Mouse (Mus musculus) cerebellum, adult 2 months (tissue): ENCODE results near the gene Cdx2. TPM values are rescaled to one million over a fixed set of nuclear protein-coding genes. Genes with fewer than 3 reads are reported as not detected.

Source experiments
- DNase-seq, 2 experiments: peaks; one replicate each; pipeline ENCODE4 v3.0.0; 2021
- H3K27ac ChIP-seq: fragments of 200-500 bp; 2 replicates; pipeline ENCODE4 v1.5.1; 2012; ENCODE audit warnings: low read length, control low read depth, inconsistent platforms; ENCODE audit not compliant: insufficient read depth
- H3K27me3 ChIP-seq: fragments of 200-500 bp; 2 replicates; pipeline ENCODE4 v1.6.1; 2012; ENCODE audit warnings: inconsistent platforms, mild to moderate bottlenecking, low read length, moderate library complexity; ENCODE audit not compliant: control insufficient read depth, insufficient read depth
- H3K4me1 ChIP-seq: fragments of 200-500 bp; 2 replicates; pipeline ENCODE4 v1.6.1; 2011; ENCODE audit warnings: low read length; ENCODE audit not compliant: control insufficient read depth, insufficient read depth
- H3K4me3 ChIP-seq: fragments of 200-500 bp; replicated peaks from 2 replicates; pipeline ENCODE3; 2011; ENCODE audit warnings: mild to moderate bottlenecking, low read depth, low read length, control low read depth; ENCODE audit not compliant: insufficient read depth
- CTCF ChIP-seq: fragments of 200-500 bp; IDR thresholded peaks from 2 replicates; pipeline ENCODE4 v1.5.1; 2011; ENCODE audit warnings: low read depth, mild to moderate bottlenecking, control low read depth, low read length, moderate library complexity, borderline replicate concordance; ENCODE audit not compliant: insufficient read depth
- POLR2A ChIP-seq: fragments of 200-500 bp; IDR thresholded peaks from 2 replicates; pipeline ENCODE4 v1.6.1; 2011; ENCODE audit warnings: low read length, control low read depth, borderline replicate concordance; ENCODE audit not compliant: insufficient read depth
- WGBS: fragments of 180-500 bp; shearing (Covaris S2); methylation state at CpG from one replicate; pipeline ENCODE4 v1.1.7; 2018; 5-methylcytosine and 5-hydroxymethylcytosine counted together
- polyA plus RNA-seq: library from polyadenylated mRNA; depleted of rRNA; stranded (reverse); fragments of >200 nt; gene quantifications from 2 replicates; pipeline ENCODE4 v1.2.3, GENCODE M21; 2012

Cdx2 gene
- polyA plus RNA-seq, 1 experiment: not detected

DNA sequence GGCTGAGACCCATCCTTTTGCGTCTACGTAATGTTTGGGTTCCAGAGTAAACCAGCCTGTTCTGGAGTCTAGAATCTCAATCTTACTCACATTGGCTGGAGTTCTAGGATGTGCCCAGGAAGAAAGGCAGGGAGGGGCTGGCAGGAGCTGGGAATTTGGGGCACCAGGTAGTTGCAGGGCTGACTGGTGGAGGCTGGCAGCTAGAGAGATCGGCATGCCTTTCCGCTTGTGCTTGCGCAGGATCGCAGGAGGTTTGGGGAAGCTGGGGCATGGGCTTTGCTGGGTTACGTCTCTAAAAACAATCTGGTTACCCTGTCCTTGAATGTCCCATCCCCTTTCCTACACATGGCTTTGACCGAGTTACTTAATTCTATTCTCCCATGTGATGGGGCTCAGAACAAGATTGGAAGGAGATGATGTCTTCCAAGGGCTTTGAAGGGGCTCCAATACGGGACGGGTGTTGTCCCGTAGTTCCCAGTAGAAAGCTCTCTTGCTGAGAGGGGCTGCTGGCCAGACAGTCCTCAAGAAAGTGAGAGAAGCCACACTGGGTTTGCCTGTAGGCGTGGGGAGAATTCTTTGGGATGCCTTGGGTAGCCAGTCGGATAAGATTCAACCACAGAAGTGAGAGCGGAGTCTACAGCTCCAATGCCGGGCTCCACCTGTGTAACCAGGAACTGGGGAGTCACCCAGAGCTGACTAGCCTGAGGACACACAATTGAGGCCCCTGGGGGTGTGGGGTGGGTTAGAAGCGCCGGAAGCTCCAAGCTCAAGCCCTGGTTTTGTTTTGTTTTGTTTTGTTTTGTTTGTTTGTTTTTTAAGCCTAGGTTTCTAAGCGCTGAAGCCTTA, 30.1 kb downstream of the Cdx2 start:
- Histone ChIP-seq H3K27ac (no peak overlapping the region), H3K27me3 (peaks cover 1% of the 10 kb centered on the region; the same call in 1 of the 2 replicates), H3K4me1 (no peaks in the 10 kb centered on the region), H3K4me3 (no peak overlapping the region)
- DNase-seq: no peak
- WGBS: 2% methylated on average over 18 of the region's 18 CpGs
- TF ChIP-seq CTCF (no peak), POLR2A (no peak)

DNA sequence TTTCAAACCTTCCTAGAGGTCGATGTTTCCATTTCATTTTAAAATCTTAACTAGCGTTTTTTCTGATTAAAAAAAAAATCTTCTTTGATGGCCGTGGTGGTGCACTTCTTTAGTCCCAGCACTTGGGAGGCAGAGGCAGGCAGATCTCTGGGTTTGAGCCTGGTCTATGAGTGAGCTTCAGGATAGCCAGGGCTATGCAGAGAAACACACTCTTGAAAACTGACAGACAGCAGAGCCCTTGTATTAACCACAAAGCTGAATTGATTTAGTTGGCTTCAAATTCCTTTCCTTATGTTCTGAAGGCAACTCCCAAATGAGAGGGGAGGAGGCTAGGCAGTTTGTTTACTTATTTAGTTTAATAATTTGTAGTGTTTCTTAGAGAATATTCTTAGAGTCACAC, 31.3 kb downstream of the Cdx2 start:
- TF ChIP-seq POLR2A: no peak
- no peak for TF ChIP-seq CTCF
- H3K4me3 ChIP-seq: no peak overlapping the region
- H3K27me3 ChIP-seq: peaks cover 3% of the 10 kb centered on the region; the same call in 1 of the 2 replicates
- WGBS: 14% methylated on average over 3 of the region's 3 CpGs
- DNase-seq: no peak
- H3K4me1 ChIP-seq: no peaks in the 10 kb centered on the region
- H3K27ac ChIP-seq: no peak overlapping the region

GRCm38 (mm10) chr5:147274174-147275141, 32.6 kb downstream of the Cdx2 start:
- H3K27me3 ChIP-seq: peaks cover 10% of the 10 kb centered on the region
- DNase-seq: no peak
- no peak for TF ChIP-seq POLR2A
- no peak for TF ChIP-seq CTCF
- WGBS: 2% methylated on average over 48 of the region's 48 CpGs
- no peak overlapping the region for H3K27ac ChIP-seq
- no peaks in the 10 kb centered on the region for H3K4me1 ChIP-seq
- H3K4me3 ChIP-seq: no peak overlapping the region

GRCm38 (mm10) chr5:147272808-147273345, 34.2 kb downstream of the Cdx2 start:
- 5% methylated on average over 10 of the region's 10 CpGs for WGBS
- no peak for DNase-seq
- no peak for TF ChIP-seq CTCF
- no peak for TF ChIP-seq POLR2A

GRCm38 (mm10) chr5:147272046-147272807, 34.8 kb downstream of the Cdx2 start:
- DNase-seq: no peak
- no peaks in the 10 kb centered on the region for H3K4me1 ChIP-seq
- no peak overlapping the region for H3K27ac ChIP-seq
- WGBS: 8% methylated on average over 12 of the region's 12 CpGs
- no peak overlapping the region for H3K4me3 ChIP-seq
- H3K27me3 ChIP-seq: peaks cover 11% of the 10 kb centered on the region
- TF ChIP-seq POLR2A (no peak), CTCF (no peak)

More at GRCm38 (mm10) chr5:147272808-147273345, 34.2 kb downstream of the Cdx2 start:
- no peak overlapping the region for H3K27ac ChIP-seq
- no peak overlapping the region for H3K4me3 ChIP-seq
- H3K4me1 ChIP-seq: no peaks in the 10 kb centered on the region
- peaks cover 11% of the 10 kb centered on the region for H3K27me3 ChIP-seq

- WGBS: 3% methylated on average over 29 of the region's 29 CpGs
- no peak overlapping the region for H3K27ac ChIP-seq
- no peak for DNase-seq
- no peak overlapping the region for H3K4me3 ChIP-seq
- TF ChIP-seq CTCF (no peak), POLR2A (no peak)
- no peaks in the 10 kb centered on the region for H3K4me1 ChIP-seq
- peaks cover 11% of the 10 kb centered on the region for H3K27me3 ChIP-seq
These were observed 36.1 kb downstream of the Cdx2 start for GRCm38 (mm10) chr5:147270673-147271655.
